Mouse (Mus musculus): Measurements from ENCODE around the gene Tmem238l. TPM values are rescaled to one million over a fixed set of nuclear protein-coding genes. Genes with fewer than 3 reads are reported as not detected.

The Tmem238l gene
- total RNA-seq (2017): not detected in 2 replicates

DNA sequence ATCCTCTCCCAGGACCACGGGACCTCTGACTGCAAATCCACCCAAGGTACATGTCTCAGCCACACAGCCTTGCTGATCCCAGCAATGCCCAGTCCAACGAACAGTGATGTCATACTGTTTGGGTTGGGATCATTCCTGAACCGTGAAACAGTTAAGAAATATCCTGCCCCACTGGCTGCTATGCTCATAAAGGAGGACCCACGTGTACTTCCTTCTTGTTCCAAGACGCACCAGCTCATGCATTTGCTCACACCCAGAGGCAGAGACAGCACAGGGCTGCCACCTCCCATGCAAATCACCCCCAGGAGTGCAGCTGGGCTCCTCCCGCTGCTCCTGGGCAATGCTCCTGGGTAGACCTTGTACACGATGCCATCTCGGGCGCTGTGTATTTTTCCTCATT lies at the start of gene Tmem238l:
Gene Tmem238l (plus strand): TSS at position 336 of the 400 bp plus-strand sequence.
- no peak for ATAC-seq (ENCODE audit: extremely low read depth, insufficient number of reproducible peaks, low FRiP score, poor library complexity, severe bottlenecking)

DNA sequence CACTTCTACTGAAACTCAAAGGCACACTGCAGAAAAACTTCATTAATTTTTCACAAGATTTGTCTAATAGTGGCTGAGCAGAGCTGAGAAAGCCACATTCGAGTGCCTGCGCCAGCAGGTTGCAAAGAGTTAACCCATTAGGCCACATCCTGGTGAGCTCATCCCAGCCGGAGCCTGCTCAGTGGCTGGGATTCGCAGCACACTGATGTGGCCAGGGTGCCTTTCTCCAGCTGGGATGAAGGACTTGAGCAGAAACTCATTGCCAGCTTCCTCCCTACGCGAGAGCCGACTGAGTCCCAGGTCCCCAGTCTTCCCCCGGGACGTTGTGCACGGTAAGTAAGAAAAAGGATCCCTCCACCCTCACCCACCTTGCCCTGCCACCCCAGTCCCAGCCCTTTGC lies 44.6 kb upstream of the Tmem238l start, which contains the start of gene Pirt:
Gene Pirt (plus strand): TSS at position 171 of the 400 bp plus-strand sequence.
- ATAC-seq (ENCODE audit: extremely low read depth, insufficient number of reproducible peaks, low FRiP score, poor library complexity, severe bottlenecking): no peak

DNA sequence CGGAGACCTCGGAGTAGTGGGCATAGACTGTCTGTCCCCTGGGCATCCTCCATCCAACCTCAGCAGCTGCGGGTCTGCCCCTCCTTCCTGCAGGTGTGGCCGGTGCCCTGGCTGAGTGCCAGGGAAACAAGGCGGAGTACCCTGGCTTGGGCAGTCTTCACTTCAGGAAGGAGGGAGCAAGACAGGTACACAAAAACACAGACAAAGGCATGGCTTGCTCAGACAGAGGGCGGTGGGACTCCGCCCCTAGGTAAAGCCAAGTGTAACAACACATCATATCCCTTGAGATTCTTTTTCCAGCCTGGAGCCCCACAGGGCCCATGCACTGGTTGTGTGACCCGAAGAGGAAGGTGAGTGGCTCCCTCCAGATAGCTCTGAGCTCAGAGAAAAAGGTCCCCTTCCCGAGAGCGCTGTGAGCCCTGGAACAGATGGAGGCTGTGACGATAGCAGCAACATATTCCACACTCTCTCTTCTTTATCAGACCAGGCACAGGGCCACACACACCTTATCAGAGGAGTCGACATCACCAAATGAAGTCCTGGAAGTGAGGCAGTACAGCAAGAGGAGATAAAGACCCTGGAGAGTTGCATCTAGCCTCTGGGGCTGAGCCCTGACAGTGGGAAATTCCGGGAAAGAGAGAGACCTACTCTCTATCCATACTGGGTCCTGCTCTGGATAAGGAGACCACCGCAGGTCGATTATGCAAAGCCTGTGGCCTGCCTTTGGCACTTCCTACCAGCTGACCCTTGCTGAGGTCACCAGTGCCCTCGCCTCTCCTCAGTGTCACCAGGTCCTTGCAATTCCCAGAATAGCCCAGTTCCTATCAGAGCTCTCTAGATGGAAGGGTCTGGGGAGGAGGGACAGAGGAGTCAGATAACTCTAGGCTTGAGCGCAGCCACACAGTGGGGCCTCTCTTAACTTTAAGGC lies 43.6 kb upstream of the Tmem238l start:
- no peak for ATAC-seq (ENCODE audit: extremely low read depth, insufficient number of reproducible peaks, low FRiP score, poor library complexity, severe bottlenecking)

DNA sequence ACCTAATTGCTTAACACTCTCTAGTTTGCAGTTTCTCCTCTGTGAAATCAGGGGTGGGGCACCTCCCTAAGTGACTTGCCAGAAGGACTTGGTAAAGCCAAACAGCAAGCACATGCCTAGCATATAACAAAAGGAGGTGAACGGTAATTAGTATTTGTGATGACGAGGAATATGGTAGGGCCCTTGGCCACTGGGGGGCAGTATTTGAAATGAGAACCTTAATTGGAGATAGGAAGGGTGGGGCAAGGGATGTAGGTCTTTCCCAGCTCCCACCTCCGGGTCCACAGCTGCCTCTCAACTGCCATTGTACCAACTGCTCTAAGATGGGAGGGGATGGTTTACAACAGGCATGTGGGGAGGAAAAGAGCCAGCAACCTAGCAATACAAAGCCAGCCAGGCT lies 42.2 kb upstream of the Tmem238l start:
- no peak for ATAC-seq (ENCODE audit: extremely low read depth, insufficient number of reproducible peaks, low FRiP score, poor library complexity, severe bottlenecking)

DNA sequence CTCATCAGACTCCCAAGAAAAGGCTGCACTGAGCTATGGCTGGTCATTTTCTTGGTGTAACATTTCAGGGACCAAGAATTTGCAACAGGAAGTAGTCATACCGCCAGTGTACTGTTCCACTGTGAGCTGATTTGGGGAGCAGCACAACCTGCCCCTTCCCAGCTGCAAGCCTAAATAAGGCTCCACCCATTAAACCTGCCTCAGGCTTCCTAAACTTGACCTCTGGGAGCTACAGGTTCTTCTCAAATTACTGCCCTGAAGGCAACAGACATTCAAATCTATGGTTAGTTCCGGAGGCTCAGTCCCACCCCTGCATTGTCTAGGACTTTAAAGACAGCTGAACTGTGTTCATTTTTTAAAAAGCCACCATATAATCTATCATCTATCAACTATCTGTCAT lies 36.4 kb upstream of the Tmem238l start:
- no peak for ATAC-seq (ENCODE audit: extremely low read depth, insufficient number of reproducible peaks, low FRiP score, poor library complexity, severe bottlenecking)

- ATAC-seq (ENCODE audit: extremely low read depth, insufficient number of reproducible peaks, low FRiP score, poor library complexity, severe bottlenecking): no peak
Measured at GRCm38 (mm10) chr11:66924095-66924823, 32.2 kb upstream of the Tmem238l start.

DNA sequence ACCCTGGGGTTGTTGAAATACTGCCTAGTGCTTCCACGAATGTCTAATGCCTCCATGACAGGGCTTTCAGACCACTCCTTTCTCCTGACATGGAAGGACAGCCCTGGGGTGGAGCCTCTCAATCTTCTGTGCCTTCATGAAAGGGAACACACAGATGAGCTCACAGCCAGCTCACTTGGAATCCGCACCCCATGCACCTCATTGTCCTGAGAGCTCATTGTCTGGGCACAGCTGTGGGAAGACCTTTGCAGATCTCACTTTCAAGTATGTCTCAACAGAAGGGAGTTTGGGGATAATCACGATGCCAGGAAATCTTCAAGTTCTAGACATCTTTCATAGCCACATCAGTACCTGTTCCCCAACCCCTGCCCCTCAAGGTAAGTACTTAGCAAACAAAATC lies 28.1 kb upstream of the Tmem238l start:
- no peak for ATAC-seq (ENCODE audit: extremely low read depth, insufficient number of reproducible peaks, low FRiP score, poor library complexity, severe bottlenecking)

DNA sequence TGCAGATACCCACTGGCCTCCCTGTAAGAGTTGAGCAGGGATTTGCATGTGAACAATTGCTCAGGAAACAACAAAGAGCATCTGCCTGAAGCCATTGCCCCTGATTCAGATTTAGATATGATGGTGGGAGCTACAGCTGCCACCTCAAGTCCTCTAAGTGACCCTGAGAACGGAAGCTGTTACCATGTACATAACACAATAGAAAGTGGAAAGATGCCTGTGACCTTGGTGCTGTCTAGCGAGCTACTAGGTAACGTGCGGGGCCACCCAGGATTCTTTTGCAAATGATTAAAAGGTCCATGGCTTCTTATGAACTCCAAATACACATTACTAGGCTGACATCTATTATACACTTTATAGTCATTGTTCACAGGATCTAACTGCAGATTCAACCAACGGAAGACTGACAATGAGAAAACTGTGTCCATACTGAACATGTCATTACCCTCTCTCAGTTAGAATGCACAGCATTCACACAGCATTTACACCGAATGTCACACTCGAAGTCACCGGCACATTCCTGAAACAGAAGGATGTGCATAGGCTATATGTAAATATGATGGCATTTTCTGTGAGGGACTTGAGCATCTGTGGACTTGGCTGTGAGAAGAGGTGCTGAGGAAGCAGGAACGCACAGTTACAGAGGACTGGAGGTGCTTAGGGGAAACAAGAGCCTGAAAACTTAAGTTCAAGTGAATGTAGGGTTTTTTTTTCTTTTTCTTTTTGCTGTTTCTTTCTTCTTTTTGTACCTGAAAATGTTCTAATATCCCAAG lies 23.4 kb upstream of the Tmem238l start:
- no peak for ATAC-seq (ENCODE audit: extremely low read depth, insufficient number of reproducible peaks, low FRiP score, poor library complexity, severe bottlenecking)

DNA sequence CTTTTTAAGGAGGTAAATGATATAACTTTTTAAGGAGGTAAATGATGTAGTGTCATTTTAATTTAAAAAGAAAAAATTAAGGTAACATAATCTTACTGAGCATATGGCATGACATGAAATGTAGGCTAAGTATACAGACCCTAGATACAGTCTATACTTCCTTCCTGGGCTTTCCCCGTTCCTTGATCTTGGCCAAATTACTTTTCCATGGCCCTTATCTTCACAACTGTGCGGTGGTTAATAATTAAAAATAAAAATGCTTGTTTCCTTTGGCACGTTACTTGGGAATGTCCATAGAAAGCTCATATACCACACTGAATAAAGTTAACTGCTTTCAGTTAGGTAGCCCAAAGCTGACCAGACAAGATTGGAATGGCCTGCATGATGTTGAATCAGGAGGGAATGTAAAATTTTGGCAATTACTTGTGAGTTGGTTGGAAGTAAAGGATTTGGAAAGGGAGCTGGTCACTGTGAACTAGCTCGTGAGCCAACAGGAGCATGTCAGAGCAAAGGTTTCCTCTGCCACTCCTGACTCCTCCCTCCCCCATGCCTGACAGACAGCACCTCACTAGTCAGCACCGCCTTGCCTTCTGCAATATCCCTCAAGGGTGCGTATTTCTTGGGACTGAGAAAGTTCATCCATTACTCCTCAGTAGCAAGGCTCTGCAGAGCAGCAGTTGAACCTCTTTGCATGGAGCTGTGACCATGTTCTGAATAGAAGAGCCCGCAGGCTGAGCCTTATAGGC lies 21.8 kb upstream of the Tmem238l start:
- no peak for ATAC-seq (ENCODE audit: extremely low read depth, insufficient number of reproducible peaks, low FRiP score, poor library complexity, severe bottlenecking)

DNA sequence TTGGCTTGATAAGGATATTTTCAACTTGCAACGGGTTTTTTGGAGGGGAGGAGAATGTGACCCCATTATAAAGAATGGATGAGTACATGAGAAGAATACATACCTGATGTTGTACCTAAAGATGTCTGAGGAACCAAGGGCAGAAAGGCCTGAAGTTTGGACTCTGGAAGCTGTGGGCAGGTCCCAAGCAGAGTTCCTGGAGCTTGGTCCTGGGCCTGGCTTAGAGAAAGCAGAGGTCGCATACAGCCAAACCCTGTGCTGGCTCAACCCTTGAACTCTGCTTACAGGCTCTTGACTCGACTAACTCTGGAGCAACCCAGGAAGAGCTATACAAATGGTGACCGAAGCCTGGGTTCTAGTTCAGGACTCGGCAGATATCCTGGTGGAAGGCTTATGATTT lies 14.4 kb upstream of the Tmem238l start:
- ATAC-seq (ENCODE audit: extremely low read depth, insufficient number of reproducible peaks, low FRiP score, poor library complexity, severe bottlenecking): no peak

DNA sequence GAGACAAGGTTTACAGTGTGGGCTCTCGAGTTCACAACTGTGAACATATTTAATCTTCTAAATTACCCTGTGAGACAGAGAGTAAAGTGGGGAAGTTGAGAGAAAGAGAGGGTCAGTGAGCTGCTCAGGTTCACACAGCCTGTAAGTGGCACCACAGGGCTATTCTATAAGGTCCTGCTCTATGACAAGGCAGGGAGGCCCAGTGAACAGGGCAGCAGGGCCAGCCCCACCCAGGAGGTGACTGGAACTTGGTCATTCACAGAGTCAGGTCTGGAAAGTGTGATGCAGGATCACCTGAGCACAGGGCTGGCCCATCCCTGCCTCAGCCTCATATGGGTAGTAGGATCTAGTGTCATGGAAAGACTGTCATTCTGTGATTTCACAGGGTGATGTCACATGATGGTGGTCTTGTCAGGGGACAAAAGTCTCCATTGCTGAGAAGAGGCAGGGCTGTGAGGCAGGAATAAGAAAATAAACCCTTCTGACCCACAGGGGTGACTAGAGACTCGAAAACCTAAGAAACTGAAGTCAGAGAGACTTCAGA lies 11.1 kb upstream of the Tmem238l start:
- ATAC-seq (ENCODE audit: extremely low read depth, insufficient number of reproducible peaks, low FRiP score, poor library complexity, severe bottlenecking): no peak

GRCm38 (mm10) chr11:66946521-66946920 lies 9.9 kb upstream of the Tmem238l start:
- ATAC-seq (ENCODE audit: extremely low read depth, insufficient number of reproducible peaks, low FRiP score, poor library complexity, severe bottlenecking): no peak

DNA sequence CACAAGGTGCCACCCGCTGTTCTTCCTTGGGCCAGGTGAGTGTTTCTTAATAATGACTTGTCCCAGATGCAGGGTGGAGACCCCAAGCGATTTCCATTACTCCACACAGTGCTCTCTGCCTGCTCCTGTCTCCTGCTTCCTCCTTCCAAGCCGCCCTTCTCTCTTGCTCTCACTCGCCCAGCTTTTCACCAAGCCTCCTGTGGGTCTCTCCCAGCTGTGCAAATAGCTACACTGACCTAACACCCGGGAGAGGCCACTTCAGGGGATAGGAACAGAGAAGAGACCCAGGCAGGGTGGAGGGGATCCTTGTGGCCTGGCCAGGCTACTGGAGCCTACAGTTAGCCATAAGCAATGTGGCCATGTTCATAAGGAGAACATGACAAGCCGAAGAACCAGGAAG lies 9.5 kb upstream of the Tmem238l start:
- ATAC-seq (ENCODE audit: extremely low read depth, insufficient number of reproducible peaks, low FRiP score, poor library complexity, severe bottlenecking): no peak

GRCm38 (mm10) chr11:66960797-66961196 lies 4.4 kb downstream of the Tmem238l start:
- ATAC-seq (ENCODE audit: extremely low read depth, insufficient number of reproducible peaks, low FRiP score, poor library complexity, severe bottlenecking): no peak

- no peak for ATAC-seq (ENCODE audit: extremely low read depth, insufficient number of reproducible peaks, low FRiP score, poor library complexity, severe bottlenecking)
Measured at GRCm38 (mm10) chr11:66961447-66962176, 5.2 kb downstream of the Tmem238l start.

DNA sequence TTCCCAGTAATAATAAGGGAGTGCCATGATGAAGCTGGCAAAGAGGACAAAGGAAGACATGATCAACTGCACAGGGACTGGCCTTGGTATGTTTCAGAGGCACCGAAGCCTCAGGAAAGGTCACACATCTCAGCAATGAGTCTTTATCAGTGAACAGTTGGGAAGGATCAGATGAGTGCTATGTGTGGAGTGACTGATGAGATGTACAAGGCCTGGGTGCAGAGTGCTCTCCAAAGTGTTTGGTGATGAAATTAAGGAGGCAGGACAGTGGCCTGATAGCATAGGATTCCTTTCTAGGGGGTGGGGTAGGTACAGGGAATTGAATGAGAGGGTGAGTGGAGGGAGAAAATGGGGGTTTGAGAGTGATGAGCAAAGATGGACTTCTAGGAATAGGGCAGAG lies 7.0 kb downstream of the Tmem238l start:
- ATAC-seq (ENCODE audit: extremely low read depth, insufficient number of reproducible peaks, low FRiP score, poor library complexity, severe bottlenecking): no peak

GRCm38 (mm10) chr11:66966500-66967116 lies 10.2 kb downstream of the Tmem238l start:
- no peak for ATAC-seq (ENCODE audit: extremely low read depth, insufficient number of reproducible peaks, low FRiP score, poor library complexity, severe bottlenecking)
